Mouse (Mus musculus): Measurements from ENCODE around the gene Fam221a.
"Not testable (repeated sequence)": the region's sequence is repeated elsewhere in the genome, so short reads cannot be mapped to it uniquely, and the experiment has no call there.

The Fam221a gene

DNA sequence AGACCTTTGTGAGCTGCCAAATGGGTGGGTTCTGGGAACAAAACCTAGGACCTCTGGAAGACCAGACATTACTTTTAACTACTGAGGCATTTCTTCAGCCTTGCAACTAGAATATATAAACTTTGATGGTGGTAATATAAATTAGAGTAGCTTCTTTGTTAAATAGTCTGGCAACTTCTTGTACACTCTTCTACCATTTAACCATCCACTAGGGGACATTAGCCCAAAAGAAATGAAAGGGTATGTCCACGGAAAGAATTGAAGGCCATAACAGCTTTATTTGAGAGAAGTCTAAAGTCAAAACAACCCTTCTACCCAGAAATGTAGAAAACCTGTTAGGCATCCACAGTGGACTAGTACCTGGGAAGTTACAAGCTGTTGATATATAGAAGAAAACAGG, 26.7 kb downstream of the Fam221a start:
- no peak for DNase-seq (ENCODE audit: low spot score)

DNA sequence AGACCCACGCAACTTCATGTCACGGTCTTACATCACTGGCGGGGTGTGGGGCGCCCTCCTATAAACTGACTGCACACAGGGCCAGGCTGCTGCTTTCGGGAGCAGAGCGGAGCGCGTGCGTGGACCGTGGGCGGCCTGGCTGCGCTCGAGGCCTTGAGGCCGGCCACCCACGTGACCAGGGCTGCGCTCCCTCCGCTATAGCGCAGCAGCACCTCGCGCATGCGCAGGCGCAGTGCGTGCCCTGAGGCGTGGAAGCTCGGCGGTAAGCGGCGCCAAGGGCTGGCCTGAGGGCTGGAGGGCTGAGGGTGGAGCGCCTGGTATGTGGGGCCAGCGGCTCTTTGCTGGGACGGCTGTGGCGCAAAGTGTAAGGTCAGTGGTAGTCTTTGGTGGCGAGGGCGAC, 27.8 kb downstream of the Fam221a start, which contains the start of gene Stk31:
TSS of gene Stk31 (plus strand) at position 289 of the 400 bp plus-strand sequence.
- DNase-seq (ENCODE audit: low spot score): no peak

DNA sequence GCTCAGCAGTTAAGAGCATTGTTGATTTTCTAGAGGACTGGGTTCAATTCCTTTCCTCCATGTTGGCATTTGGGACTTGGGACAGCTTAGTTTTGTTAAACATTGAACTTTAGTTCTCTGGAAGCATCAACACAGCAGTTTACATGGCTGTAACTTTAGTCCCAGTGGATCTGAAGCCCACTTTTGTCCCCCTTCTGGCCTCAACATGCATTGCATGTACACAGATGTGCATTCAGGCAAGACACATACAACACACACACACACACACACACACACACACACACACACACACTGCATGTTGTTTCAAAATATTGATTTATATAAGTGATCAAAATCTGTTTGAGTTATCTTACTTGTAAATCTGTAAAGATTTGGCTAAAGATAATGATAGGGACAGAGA, 29.9 kb downstream of the Fam221a start:
- no peak for DNase-seq (ENCODE audit: low spot score)

DNA sequence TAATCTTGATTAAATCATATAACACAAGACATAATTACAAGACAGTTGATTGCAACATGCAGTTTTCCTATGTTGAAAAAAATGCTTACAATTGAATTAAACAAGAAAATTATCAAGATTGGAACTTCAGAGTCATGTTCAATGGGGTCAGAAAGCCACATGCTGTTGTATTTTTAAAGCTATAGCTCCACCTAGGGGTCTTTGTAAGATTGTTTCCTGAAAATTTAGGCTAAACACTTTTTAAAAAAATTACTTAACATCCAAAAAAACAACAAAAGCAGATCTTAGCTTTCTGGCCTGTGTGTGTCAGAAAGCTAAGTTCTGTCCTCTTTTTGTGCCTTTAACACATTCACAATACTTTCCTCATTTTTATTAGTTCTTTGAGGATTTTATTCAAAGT, 30.8 kb downstream of the Fam221a start:
- DNase-seq (ENCODE audit: low spot score): no peak

DNA sequence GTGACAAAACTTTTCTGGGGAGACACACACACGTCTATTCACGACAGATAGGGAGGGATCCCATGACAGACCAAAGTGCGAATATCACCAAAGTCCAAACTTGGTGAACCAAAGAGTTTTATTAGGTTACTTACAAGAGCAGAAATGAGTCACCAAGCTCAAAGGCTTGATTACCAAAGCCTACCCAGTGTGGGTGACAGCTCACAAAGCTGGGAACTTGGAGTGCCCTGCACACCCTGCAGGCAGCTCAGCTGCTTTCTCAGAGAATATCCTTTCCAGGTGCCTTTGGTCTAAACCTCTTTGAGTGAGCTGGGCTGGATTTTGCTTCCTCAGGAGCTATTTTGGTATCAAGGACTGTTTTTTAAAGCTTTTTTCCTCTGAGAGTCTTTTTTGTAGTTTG, 43.3 kb downstream of the Fam221a start:
- DNase-seq (ENCODE audit: low spot score): no peak

DNA sequence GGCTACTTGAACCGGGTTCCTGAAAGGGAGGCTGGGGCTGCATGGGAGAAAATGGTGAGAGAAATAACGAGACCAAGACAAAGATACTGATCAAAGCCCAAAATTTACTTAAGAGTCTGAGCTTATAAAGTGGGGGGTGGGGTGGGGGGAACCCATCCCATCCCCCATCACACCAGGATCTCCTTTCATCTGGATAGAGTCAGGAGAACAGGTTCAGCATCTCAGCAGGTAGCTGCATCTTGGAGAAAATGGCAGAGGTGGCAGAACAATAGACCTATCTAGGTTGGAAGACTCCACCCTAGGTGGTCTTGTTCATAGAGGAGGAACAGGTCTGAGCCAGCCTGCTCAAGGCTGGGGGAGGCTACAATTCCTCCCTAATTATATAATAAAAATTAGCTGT, 45.4 kb downstream of the Fam221a start:
- DNase-seq (ENCODE audit: low spot score): not testable (repeated sequence)

DNA sequence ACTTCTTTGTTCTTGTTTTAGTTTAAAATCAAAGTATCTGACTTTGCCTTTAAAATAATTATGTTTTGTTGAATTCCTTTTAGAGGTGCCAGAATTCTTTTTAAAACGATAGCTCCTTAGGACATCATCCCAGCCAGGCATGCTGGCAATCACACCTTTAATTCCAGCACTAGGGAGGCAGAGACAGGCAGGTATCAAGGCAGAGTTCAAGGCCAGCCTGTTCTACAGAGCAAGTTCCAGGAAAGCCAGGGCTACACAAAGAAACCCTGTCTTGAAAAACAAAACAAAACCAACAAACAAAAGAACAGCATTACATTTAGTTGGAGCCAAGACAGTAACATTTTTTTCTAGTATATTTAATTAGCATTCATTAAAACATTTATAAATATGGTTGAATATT, 48.4 kb downstream of the Fam221a start:
- DNase-seq (ENCODE audit: low spot score): no peak

DNA sequence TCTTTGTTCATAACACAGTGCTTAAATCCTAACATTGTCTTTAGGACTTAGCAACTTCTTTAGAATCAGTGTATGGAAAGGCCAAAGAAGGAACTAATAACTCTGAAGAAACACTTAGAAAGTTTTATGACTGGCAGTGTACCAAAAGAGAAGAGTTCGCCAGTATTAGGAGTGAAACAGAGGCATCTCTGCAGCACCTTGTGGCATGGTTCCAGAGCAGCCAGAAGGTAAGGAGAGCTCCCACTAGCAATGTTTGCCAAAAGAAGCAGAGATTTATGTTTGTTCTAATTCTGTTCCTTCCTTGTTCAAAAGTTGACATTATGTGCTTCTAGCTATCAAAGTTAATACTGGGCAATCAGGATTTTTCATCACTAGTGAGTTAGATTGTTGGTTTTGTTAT, 69.8 kb downstream of the Fam221a start:
- no peak for DNase-seq (ENCODE audit: low spot score)
